Mouse (Mus musculus) liver, embryonic 11.5 days (tissue): ENCODE measurements at regions not wholly inside any gene's neighbourhood (a gene's known extent, or its start where the extent isn't known, plus 50 kb on each side); places are given as distances from the start of the nearest gene placed in this dataset.

Experiments used
- ATAC-seq: fragments of 200-750 bp; cut with Nextera tagmentation; replicated peaks from 2 replicates; pipeline ENCODE4 v1.8.0; 2017; ENCODE audit warnings: moderate number of reproducible peaks, mild to moderate bottlenecking, moderate TSS enrichment, moderate library complexity; ENCODE audit not compliant: low FRiP score
- DNase-seq: peaks from one replicate; pipeline ENCODE4 v3.0.0-alpha.2; 2017; ENCODE audit warnings: low spot score
- H3K27ac ChIP-seq: fragments of 300-500 bp; sonication (generic); 2 replicates; pipeline ENCODE4 v1.5.1; 2014; ENCODE audit warnings: mild to moderate bottlenecking, low read depth, low read length, control low read depth
- H3K27me3 ChIP-seq: fragments of 300-500 bp; sonication (generic); replicated peaks from 2 replicates; pipeline ENCODE4 v1.6.1; 2014; ENCODE audit warnings: low read length, mixed read lengths; ENCODE audit not compliant: control insufficient read depth, insufficient read depth
- H3K36me3 ChIP-seq: fragments of 300-500 bp; sonication (generic); 2 replicates; pipeline ENCODE4 v1.6.1; 2014; ENCODE audit warnings: mild to moderate bottlenecking, low read length, moderate library complexity, mixed read lengths; ENCODE audit not compliant: control insufficient read depth, insufficient read depth
- H3K4me1 ChIP-seq: fragments of 300-500 bp; sonication (generic); replicated peaks from 2 replicates; pipeline ENCODE4 v1.6.1; 2014; ENCODE audit warnings: low read length, mixed read lengths; ENCODE audit not compliant: control insufficient read depth, insufficient read depth
- H3K4me2 ChIP-seq: fragments of 300-500 bp; sonication (generic); 2 replicates; pipeline ENCODE4 v1.6.1; 2014; ENCODE audit warnings: mild to moderate bottlenecking, control low read depth, moderate library complexity
- H3K4me3 ChIP-seq: fragments of 300-500 bp; sonication (generic); 2 replicates; pipeline ENCODE4 v1.5.1; 2014; ENCODE audit warnings: low read depth, low read length, control low read depth
- H3K9ac ChIP-seq: fragments of 300-500 bp; sonication (generic); 2 replicates; pipeline ENCODE4 v1.6.1; 2014; ENCODE audit warnings: low read depth, low read length, control low read depth
- H3K9me3 ChIP-seq: fragments of 300-500 bp; sonication (generic); 2 replicates; pipeline ENCODE4 v1.6.1; 2016; ENCODE audit warnings: low read length, inconsistent platforms, mixed read lengths; ENCODE audit not compliant: control insufficient read depth
- WGBS: fragments of 180-500 bp; shearing (Covaris S2); extraction: QIAGEN DNeasy Blood & Tissue Kit; methylation state at CpG from one replicate; pipeline ENCODE4 v1.1.7; 2014; 5-methylcytosine and 5-hydroxymethylcytosine counted together

DNA sequence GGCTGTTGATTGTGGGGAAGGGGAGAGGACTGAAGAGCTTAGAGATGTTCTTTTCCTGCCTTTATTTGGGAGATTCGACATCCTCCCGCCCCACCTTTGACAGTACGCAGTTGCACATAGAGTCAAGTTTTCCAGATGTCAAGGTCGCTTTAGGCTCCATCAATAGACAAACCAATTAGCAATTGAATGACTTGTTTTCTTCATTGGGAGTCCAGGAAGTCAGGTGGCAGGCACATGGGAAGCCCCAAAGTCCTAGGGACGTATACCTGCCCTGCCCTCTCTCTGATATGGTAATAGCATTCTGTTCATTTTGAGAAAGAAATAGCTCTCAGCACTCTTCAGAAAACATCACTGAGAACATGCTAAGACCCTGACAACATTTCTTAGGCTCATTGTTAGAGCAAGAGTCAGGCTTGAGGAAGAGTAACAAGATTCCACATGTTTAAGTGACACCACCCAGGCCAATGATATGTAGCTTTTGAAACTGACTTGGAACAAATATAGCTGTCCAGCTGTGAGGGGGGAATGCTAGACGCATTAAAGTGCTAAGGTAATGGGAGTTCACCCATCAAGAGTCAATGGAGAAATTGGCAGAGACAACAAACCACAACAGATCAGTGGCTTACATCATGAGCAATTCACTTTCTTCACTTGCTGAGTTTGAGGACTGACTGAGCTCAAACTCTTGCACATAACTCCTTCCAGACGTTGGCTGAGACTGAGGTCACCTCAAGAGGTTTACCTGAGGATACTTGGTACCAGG, 499.9 kb downstream of the Dok5 start:
- no peak overlapping the region for H3K9ac ChIP-seq
- H3K36me3 ChIP-seq = no peaks in the 10 kb centered on the region
- WGBS = 78% methylated on average over 7 of the region's 7 CpGs
- no peak overlapping the region for H3K27ac ChIP-seq
- no peak for DNase-seq
- no peaks in the 10 kb centered on the region for H3K27me3 ChIP-seq
- no peaks in the 10 kb centered on the region for H3K9me3 ChIP-seq
- ATAC-seq = no peak
- no peak overlapping the region for H3K4me3 ChIP-seq
- H3K4me1 ChIP-seq = no peaks in the 10 kb centered on the region
- H3K4me2 ChIP-seq = no peak overlapping the region

- no peak overlapping the region for H3K9ac ChIP-seq
- H3K4me2 ChIP-seq = no peak overlapping the region
- DNase-seq (no peak), ATAC-seq (no peak)
- no peak overlapping the region for H3K27ac ChIP-seq
- 80% methylated on average over 12 of the region's 12 CpGs for WGBS
- no peak overlapping the region for H3K4me3 ChIP-seq
- H3K36me3 ChIP-seq = no peaks in the 10 kb centered on the region
- no peaks in the 10 kb centered on the region for H3K4me1 ChIP-seq
- H3K9me3 ChIP-seq = no peaks in the 10 kb centered on the region
- no peaks in the 10 kb centered on the region for H3K27me3 ChIP-seq
These were observed 498.9 kb downstream of the Dok5 start for GRCm38 (mm10) chr2:171230536-171230935.

GRCm38 (mm10) chr2:171228229-171228628, 496.6 kb downstream of the Dok5 start:
- no peaks in the 10 kb centered on the region for H3K36me3 ChIP-seq
- H3K9ac ChIP-seq = no peak overlapping the region
- no peaks in the 10 kb centered on the region for H3K27me3 ChIP-seq
- H3K27ac ChIP-seq = no peak overlapping the region
- 78% methylated on average over 3 of the region's 3 CpGs for WGBS
- ATAC-seq (no peak), DNase-seq (no peak)
- H3K4me1 ChIP-seq = no peaks in the 10 kb centered on the region
- no peaks in the 10 kb centered on the region for H3K9me3 ChIP-seq
- no peak overlapping the region for H3K4me3 ChIP-seq
- no peak overlapping the region for H3K4me2 ChIP-seq

GRCm38 (mm10) chr2:171213792-171214191, 482.2 kb downstream of the Dok5 start:
- DNase-seq (no peak), ATAC-seq (no peak)
- Histone ChIP-seq H3K27me3 (no peaks in the 10 kb centered on the region), H3K4me3 (no peak overlapping the region), H3K27ac (no peak overlapping the region), H3K9me3 (no peaks in the 10 kb centered on the region), H3K9ac (no peak overlapping the region), H3K36me3 (no peaks in the 10 kb centered on the region), H3K4me2 (no peak overlapping the region), H3K4me1 (no peaks in the 10 kb centered on the region)
- 73% methylated on average over 6 of the region's 6 CpGs for WGBS

DNA sequence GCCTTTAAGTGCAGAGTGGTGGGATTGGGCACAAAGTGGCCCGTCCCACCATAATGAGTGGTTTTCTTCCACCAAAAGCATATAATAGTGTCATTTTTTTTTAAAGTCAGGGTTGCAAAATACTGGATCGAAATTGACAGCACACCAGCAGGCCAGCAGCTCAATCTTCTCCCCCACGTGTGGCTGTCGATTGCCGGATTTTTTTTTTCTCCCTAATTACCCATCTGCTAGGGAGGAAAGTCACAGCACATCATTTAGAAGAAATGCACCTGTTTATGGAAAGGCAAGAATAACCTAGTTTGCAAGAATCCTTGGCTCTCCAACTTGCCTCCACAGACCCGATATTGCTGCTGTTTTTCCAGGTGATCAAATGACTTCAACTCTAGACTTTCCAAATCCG, 464.9 kb downstream of the Dok5 start:
- H3K36me3 ChIP-seq = no peaks in the 10 kb centered on the region
- no peak overlapping the region for H3K4me2 ChIP-seq
- H3K9ac ChIP-seq = no peak overlapping the region
- 78% methylated on average over 7 of the region's 7 CpGs for WGBS
- ATAC-seq (no peak), DNase-seq (no peak)
- H3K4me3 ChIP-seq = no peak overlapping the region
- H3K9me3 ChIP-seq = peaks cover 2% of the 10 kb centered on the region; the same call in 1 of the 2 replicates
- no peak overlapping the region for H3K27ac ChIP-seq
- H3K4me1 ChIP-seq = no peaks in the 10 kb centered on the region
- no peaks in the 10 kb centered on the region for H3K27me3 ChIP-seq

DNA sequence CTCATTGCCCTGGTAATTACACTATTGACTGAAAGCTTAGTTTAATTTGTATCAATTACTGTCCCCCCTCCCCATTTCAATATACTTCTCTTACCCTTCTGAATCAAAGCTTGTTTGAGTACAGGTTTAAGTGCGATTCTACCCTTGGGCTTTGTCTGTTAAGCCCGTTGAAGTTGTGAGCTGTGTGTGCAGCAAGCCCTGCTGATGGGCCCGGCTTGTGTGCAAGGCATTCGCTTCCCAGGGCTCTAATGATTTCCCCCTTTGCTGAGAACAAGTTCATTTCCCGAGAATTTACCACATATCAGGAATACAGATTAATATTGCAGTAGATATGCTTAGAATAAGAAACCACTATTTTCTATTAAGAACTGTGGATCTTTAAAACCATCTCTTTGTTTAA, 460.6 kb downstream of the Dok5 start:
- no peak overlapping the region for H3K4me2 ChIP-seq
- H3K27ac ChIP-seq = no peak overlapping the region
- H3K9me3 ChIP-seq = no peaks in the 10 kb centered on the region
- 79% methylated on average over 5 of the region's 5 CpGs for WGBS
- no peaks in the 10 kb centered on the region for H3K27me3 ChIP-seq
- no peak for DNase-seq
- no peaks in the 10 kb centered on the region for H3K36me3 ChIP-seq
- H3K4me3 ChIP-seq = no peak overlapping the region
- no peak overlapping the region for H3K9ac ChIP-seq
- ATAC-seq = no peak
- H3K4me1 ChIP-seq = no peaks in the 10 kb centered on the region
